Mouse (Mus musculus) hindbrain, postnatal 0 days (tissue): ENCODE data around the gene Acox3. TPM values are rescaled to one million over a fixed set of nuclear protein-coding genes. Genes with fewer than 3 reads are reported as not detected.

ENCODE experiments used
- ATAC-seq: fragments of 200-750 bp; cut with Nextera tagmentation; 2 replicates; pipeline ENCODE4 v1.8.0; 2017; ENCODE audit warnings: mild to moderate bottlenecking, moderate TSS enrichment, moderate library complexity
- DNase-seq: peaks from one replicate; pipeline ENCODE4 v3.0.0-alpha.2; 2015; ENCODE audit warnings: low spot score
- H3K27ac ChIP-seq: fragments of 300-500 bp; sonication (generic); 2 replicates; pipeline ENCODE4 v1.5.1; 2014; ENCODE audit warnings: mild to moderate bottlenecking
- H3K27me3 ChIP-seq: fragments of 300-500 bp; sonication (generic); 2 replicates; pipeline ENCODE4 v1.6.1; 2014; ENCODE audit warnings: low read length, mixed read lengths; ENCODE audit not compliant: insufficient read depth
- H3K36me3 ChIP-seq: fragments of 300-500 bp; sonication (generic); 2 replicates; pipeline ENCODE4 v1.6.1; 2014; ENCODE audit warnings: low read length, mixed read lengths; ENCODE audit not compliant: insufficient read depth
- H3K4me1 ChIP-seq: fragments of 300-500 bp; sonication (generic); 2 replicates; pipeline ENCODE4 v1.6.1; 2014; ENCODE audit warnings: antibody characterized with exemption, low read length, mixed read lengths; ENCODE audit not compliant: insufficient read depth
- H3K4me2 ChIP-seq: fragments of 300-500 bp; sonication (generic); 2 replicates; pipeline ENCODE4 v1.6.1; 2014; ENCODE audit warnings: low read depth, mild to moderate bottlenecking, low read length, moderate library complexity, mixed read lengths
- H3K4me3 ChIP-seq: fragments of 300-500 bp; sonication (generic); 2 replicates; pipeline ENCODE4 v1.5.1; 2014; ENCODE audit warnings: low read length
- H3K9ac ChIP-seq: fragments of 300-500 bp; sonication (generic); replicated peaks from 2 replicates; pipeline ENCODE4 v1.6.1; 2014; ENCODE audit warnings: mild to moderate bottlenecking, low read length, moderate library complexity, mixed read lengths
- H3K9me3 ChIP-seq: fragments of 300-500 bp; sonication (generic); 2 replicates; pipeline ENCODE4 v1.6.1; 2016; ENCODE audit warnings: low read length, mixed read lengths
- CTCF ChIP-seq: IDR thresholded peaks from 2 replicates; pipeline ENCODE4 v1.5.1; 2016; ENCODE audit warnings: antibody characterized with exemption, control low read depth, low read depth
- WGBS: fragments of 180-500 bp; shearing (Covaris S2); extraction: QIAGEN DNeasy Blood & Tissue Kit; methylation state at CpG from one replicate; pipeline ENCODE4 v1.1.7; 2014; 5-methylcytosine and 5-hydroxymethylcytosine counted together
- polyA plus RNA-seq: library from polyadenylated mRNA; unstranded; fragments of >200 nt; fragmentation: Nextera tagmentation; extraction: Ambion mirVana; gene quantifications from 2 replicates; pipeline ENCODE4 v1.2.1, GENCODE M21; 2015
- total RNA-seq: library from RNA; depleted of rRNA; stranded (reverse); fragments of >200 nt; gene quantifications from 2 replicates; pipeline ENCODE4 v1.2.3, GENCODE M21; 2014; rRNA removed

Acox3 gene
- total and polyA plus RNA-seq, 2 experiments from 2014 or later: 12.7 to 24.2 TPM

DNA sequence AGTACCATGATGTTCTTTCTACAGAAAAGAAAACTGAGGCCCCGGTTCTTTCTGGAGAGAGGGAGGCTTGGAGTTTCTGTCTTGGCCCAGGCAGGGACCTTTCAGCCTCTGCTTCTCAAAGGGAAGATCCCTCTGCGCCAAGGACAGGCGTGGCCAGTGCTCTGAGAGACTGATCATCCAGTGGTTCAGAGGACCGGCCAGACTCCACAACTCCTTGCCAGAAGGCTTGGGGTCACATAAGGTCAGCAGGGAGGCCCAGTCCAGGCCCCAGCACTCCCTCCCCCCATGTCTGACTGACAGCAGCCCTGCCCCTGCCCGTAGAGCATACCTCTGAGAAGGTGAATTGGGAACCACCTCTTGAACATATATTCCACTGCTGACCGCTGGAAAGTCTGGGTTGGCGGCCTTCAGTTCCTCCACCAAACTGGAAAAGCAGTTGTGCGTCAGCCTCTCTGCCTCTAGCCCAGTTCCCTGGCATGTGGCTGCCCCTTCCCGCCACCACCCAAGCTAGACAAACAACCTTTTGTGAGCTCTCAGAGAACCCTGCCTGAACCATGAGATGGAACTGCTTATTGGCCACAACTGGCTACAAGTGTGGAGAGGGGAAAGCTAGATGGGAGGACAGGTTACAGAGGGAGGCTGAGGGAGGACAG is 71.0 kb downstream of the Acox3 start:
- TF ChIP-seq CTCF: no peak
- 74% methylated on average over 9 of the region's 9 CpGs for WGBS

DNA sequence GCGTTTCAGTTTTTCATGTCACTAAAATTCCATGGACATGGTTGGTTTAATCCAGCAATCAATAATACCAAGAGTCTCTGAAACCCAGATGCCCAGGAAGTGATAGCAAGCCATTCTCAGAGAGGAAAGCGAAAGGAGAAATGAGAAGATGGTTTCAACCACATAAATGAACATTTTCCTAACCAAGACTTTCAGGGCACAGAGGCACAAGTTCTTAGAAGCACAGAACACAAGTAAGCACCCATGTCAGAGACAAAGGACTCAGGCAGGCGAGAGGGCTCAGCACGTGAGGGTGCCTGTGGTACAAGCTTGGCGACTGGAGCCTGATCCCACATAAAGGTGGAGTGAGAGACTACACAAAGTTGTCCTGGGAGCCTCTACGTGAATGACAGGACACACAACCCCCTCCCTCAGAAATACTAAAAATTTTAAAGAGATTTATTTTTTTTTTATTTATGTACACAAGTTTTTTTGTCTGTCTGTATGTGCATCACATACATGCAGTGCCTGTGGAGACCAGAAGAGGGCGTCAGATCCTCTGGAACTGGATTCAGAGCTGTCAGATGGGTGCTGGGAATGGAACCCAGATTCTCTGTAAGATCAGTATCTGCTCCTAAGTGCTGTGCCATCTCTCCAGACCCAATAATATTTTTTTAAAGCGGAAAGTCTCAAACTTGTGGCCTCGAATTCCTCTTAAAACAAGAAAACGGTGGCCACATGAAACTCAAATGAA is 73.1 kb downstream of the Acox3 start:
- DNase-seq: no peak
- no peak overlapping the region for H3K4me3 ChIP-seq
- H3K4me2 ChIP-seq: no peak overlapping the region
- no peak overlapping the region for H3K27ac ChIP-seq
- H3K27me3 ChIP-seq: no peaks in the 10 kb centered on the region
- 88% methylated on average over 10 of the region's 10 CpGs for WGBS
- no peaks in the 10 kb centered on the region for H3K4me1 ChIP-seq
- no peaks in the 10 kb centered on the region for H3K36me3 ChIP-seq
- TF ChIP-seq CTCF: no peak
- H3K9me3 ChIP-seq: no peaks in the 10 kb centered on the region
- no peak overlapping the region for H3K9ac ChIP-seq
- no peak for ATAC-seq

More for the DNA sequence above, 71.0 kb downstream of the Acox3 start:
- no peaks in the 10 kb centered on the region for H3K36me3 ChIP-seq
- H3K9me3 ChIP-seq: no peaks in the 10 kb centered on the region
- H3K9ac ChIP-seq: no peak overlapping the region
- no peak overlapping the region for H3K4me2 ChIP-seq
- no peaks in the 10 kb centered on the region for H3K27me3 ChIP-seq
- H3K27ac ChIP-seq: no peak overlapping the region
- no peak overlapping the region for H3K4me3 ChIP-seq
- no peaks in the 10 kb centered on the region for H3K4me1 ChIP-seq
- DNase-seq: no peak
- no peak for ATAC-seq

DNA sequence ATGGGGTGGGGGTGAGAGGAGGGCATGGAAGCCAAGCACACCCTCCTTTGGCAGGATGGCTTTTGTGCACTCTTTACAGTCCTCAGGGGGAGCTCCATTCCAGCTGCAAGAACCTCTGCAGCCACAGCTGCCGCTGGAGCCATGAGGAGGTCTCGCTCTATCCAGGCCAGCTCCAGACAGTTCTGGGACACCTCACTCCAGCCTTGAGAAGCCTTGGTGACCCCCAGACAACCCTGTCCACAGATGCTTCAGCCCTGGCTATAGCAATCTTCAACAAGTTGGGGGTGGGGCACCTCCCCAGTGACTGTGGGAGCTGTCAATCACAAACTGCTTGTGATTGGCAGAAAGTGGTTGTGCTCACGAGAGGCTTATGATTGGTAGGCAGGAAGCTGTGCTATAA is 76.7 kb downstream of the Acox3 start:
- DNase-seq: no peak

DNA sequence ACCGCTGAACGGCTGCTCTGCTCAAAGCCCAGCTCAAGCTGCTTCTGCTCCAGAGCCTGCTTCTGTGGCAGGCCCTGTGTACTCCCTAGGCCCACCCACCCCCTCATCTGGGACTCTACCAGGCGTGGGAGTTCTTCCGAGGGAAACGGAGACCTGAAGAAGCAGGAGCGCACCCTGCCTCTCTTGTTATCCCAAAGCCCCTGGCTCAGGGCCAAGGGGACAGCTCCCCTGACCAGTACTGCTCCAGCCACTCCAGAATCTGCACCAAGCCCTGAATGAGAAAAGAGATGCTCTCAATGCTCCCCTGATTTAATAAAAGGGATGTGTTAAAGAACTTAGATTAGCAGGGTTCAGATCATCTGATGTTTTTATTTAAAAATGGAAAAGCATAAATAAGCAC is 78.4 kb downstream of the Acox3 start:
- no peaks in the 10 kb centered on the region for H3K27me3 ChIP-seq
- H3K9ac ChIP-seq: no peak overlapping the region
- H3K36me3 ChIP-seq: no peaks in the 10 kb centered on the region
- no peaks in the 10 kb centered on the region for H3K9me3 ChIP-seq
- no peaks in the 10 kb centered on the region for H3K4me1 ChIP-seq
- no peak for TF ChIP-seq CTCF
- H3K27ac ChIP-seq: no peak overlapping the region
- no peak overlapping the region for H3K4me2 ChIP-seq
- no peak overlapping the region for H3K4me3 ChIP-seq
- WGBS: 69% methylated on average over 6 of the region's 6 CpGs
- no peak for DNase-seq
- ATAC-seq: no peak

More for the DNA sequence above, 76.7 kb downstream of the Acox3 start:
- 56% methylated on average over 3 of the region's 3 CpGs for WGBS
- no peak overlapping the region for H3K4me2 ChIP-seq
- TF ChIP-seq CTCF: no peak
- no peak for ATAC-seq
- H3K4me1 ChIP-seq: no peaks in the 10 kb centered on the region
- no peak overlapping the region for H3K4me3 ChIP-seq
- H3K9me3 ChIP-seq: no peaks in the 10 kb centered on the region
- no peaks in the 10 kb centered on the region for H3K27me3 ChIP-seq
- no peak overlapping the region for H3K9ac ChIP-seq
- no peak overlapping the region for H3K27ac ChIP-seq
- H3K36me3 ChIP-seq: no peaks in the 10 kb centered on the region

DNA sequence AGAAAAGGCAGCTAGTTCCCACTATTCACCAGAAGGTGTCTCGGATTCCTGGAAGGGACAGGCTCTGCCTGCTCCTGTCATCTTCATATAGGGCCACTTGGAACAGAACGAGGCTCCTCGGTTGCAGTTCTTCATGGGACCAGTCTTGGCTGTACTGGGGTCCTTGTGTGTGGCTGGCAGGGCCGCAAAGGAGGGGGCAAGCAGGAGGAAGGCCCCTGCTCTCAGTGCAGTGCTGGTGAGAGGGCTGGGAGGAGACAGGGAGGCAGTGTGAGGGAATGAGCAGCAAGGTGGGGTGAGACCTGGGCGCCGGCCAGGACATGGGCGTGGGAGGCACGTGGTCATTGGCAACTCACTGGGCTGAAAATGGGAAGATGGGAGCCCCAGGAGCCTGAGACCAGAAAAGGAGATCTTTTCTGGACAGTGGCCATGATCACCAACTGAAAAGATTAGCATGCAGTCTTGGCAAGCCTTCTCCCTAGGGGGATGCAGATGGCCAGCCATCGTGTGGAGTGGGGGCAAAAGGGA is 79.2 kb downstream of the Acox3 start:
- DNase-seq (no peak), ATAC-seq (no peak)
- H3K4me2 ChIP-seq: no peak overlapping the region
- H3K4me3 ChIP-seq: no peak overlapping the region
- no peaks in the 10 kb centered on the region for H3K27me3 ChIP-seq
- no peaks in the 10 kb centered on the region for H3K36me3 ChIP-seq
- TF ChIP-seq CTCF: no peak
- H3K27ac ChIP-seq: no peak overlapping the region
- H3K4me1 ChIP-seq: no peaks in the 10 kb centered on the region
- no peaks in the 10 kb centered on the region for H3K9me3 ChIP-seq
- no peak overlapping the region for H3K9ac ChIP-seq
- WGBS: 69% methylated on average over 9 of the region's 9 CpGs

Other genes starting within 250 kb of the Acox3 start
- not detected in 2 replicates for gene Hmx1, start 193.9 kb upstream of the Acox3 start, total RNA-seq
- gene Hmx1, start 193.9 kb upstream of the Acox3 start, polyA plus RNA-seq: not detected in 2 replicates
- 16.0 and 18.7 TPM in 2 replicates for gene Cpz, start 57.3 kb upstream of the Acox3 start, total RNA-seq
- gene Cpz, start 57.3 kb upstream of the Acox3 start, polyA plus RNA-seq: 1.7 and 1.9 TPM in 2 replicates
- 10.9 and 12.3 TPM in 2 replicates for gene Trmt44, start 8.0 kb upstream of the Acox3 start, total RNA-seq
- 3.3 and 3.6 TPM in 2 replicates for gene Trmt44, start 8.0 kb upstream of the Acox3 start, polyA plus RNA-seq
- 30.7 and 36.5 TPM in 2 replicates for gene Htra3, start 96.7 kb downstream of the Acox3 start, total RNA-seq
- 19.6 and 20.1 TPM in 2 replicates for gene Htra3, start 96.7 kb downstream of the Acox3 start, polyA plus RNA-seq
- gene Sh3tc1, start 156.9 kb downstream of the Acox3 start, total RNA-seq: 2.8 and 4.1 TPM in 2 replicates
- 1.8 and 2.0 TPM in 2 replicates for gene Sh3tc1, start 156.9 kb downstream of the Acox3 start, polyA plus RNA-seq
- gene Ablim2, start 174.8 kb downstream of the Acox3 start, total RNA-seq: 35.7 and 44.6 TPM in 2 replicates
- gene Ablim2, start 174.8 kb downstream of the Acox3 start, polyA plus RNA-seq: 26.3 and 30.0 TPM in 2 replicates